Mouse (Mus musculus): ENCODE data around the gene Ifnl2.
"Not testable (repeated sequence)": the region's sequence is repeated elsewhere in the genome, so short reads cannot be mapped to it uniquely, and the experiment has no call there.

Ifnl2 gene

GRCm38 (mm10) chr7:28510405-28510974, at the start of gene Ifnl2:
Gene Ifnl2, minus strand, starts transcription at chr7:28510455.
- DNase-seq (ENCODE audit: extremely low spot score, low read depth, low spot score), result not testable (repeated sequence)

- DNase-seq (ENCODE audit: extremely low spot score, low read depth, low spot score), result no peak
Observed at GRCm38 (mm10) chr7:28558486-28558885, 48.2 kb upstream of the Ifnl2 start.

- DNase-seq (ENCODE audit: extremely low spot score, low read depth, low spot score), result no peak
Observed at GRCm38 (mm10) chr7:28557708-28558107, 47.5 kb upstream of the Ifnl2 start.

- DNase-seq (ENCODE audit: extremely low spot score, low read depth, low spot score), result no peak
Observed at GRCm38 (mm10) chr7:28557069-28557468, 46.8 kb upstream of the Ifnl2 start.

- no peak for DNase-seq (ENCODE audit: extremely low spot score, low read depth, low spot score)
Observed at GRCm38 (mm10) chr7:28555939-28556535, 45.8 kb upstream of the Ifnl2 start.

- no peak for DNase-seq (ENCODE audit: extremely low spot score, low read depth, low spot score)
Observed at GRCm38 (mm10) chr7:28553076-28553475, 42.8 kb upstream of the Ifnl2 start.

- DNase-seq (ENCODE audit: extremely low spot score, low read depth, low spot score), result no peak
Observed at GRCm38 (mm10) chr7:28547628-28548027, 37.4 kb upstream of the Ifnl2 start.

- DNase-seq (ENCODE audit: extremely low spot score, low read depth, low spot score), result no peak
Observed at GRCm38 (mm10) chr7:28547154-28547553, 36.9 kb upstream of the Ifnl2 start, which contains the start of gene Nccrp1. Gene Nccrp1, minus strand, starts transcription at chr7:28547254.

- no peak for DNase-seq (ENCODE audit: extremely low spot score, low read depth, low spot score)
Observed at GRCm38 (mm10) chr7:28546649-28547048, 36.4 kb upstream of the Ifnl2 start.

GRCm38 (mm10) chr7:28545891-28546210, 35.6 kb upstream of the Ifnl2 start:
- no peak for DNase-seq (ENCODE audit: extremely low spot score, low read depth, low spot score)

GRCm38 (mm10) chr7:28545048-28545890, 35.0 kb upstream of the Ifnl2 start:
- no peak for DNase-seq (ENCODE audit: extremely low spot score, low read depth, low spot score)

GRCm38 (mm10) chr7:28544051-28544601, 33.9 kb upstream of the Ifnl2 start:
- DNase-seq (ENCODE audit: extremely low spot score, low read depth, low spot score), result no peak

- no peak for DNase-seq (ENCODE audit: extremely low spot score, low read depth, low spot score)
Observed at GRCm38 (mm10) chr7:28540526-28540925, 30.3 kb upstream of the Ifnl2 start, which contains the start of gene Sycn. Gene Sycn, plus strand, starts transcription at chr7:28540885.

- DNase-seq (ENCODE audit: extremely low spot score, low read depth, low spot score), result not testable (repeated sequence)
Observed at GRCm38 (mm10) chr7:28538886-28539285, 28.6 kb upstream of the Ifnl2 start.

GRCm38 (mm10) chr7:28532005-28532404, 21.8 kb upstream of the Ifnl2 start:
- no peak for DNase-seq (ENCODE audit: extremely low spot score, low read depth, low spot score)

- DNase-seq (ENCODE audit: extremely low spot score, low read depth, low spot score), result peak; percentile 35
Observed at GRCm38 (mm10) chr7:28527922-28528719, 17.9 kb upstream of the Ifnl2 start.

- not testable (repeated sequence) for DNase-seq (ENCODE audit: extremely low spot score, low read depth, low spot score)
Observed at GRCm38 (mm10) chr7:28522536-28522935, 12.3 kb upstream of the Ifnl2 start, which contains the start of gene Ifnl3. Gene Ifnl3, plus strand, starts transcription at chr7:28522836.

- DNase-seq (ENCODE audit: extremely low spot score, low read depth, low spot score), result no peak
Observed at GRCm38 (mm10) chr7:28511441-28511840, 1.2 kb upstream of the Ifnl2 start.

- not testable (repeated sequence) for DNase-seq (ENCODE audit: extremely low spot score, low read depth, low spot score)
Observed at GRCm38 (mm10) chr7:28509121-28509520, 1.1 kb downstream of the Ifnl2 start.

GRCm38 (mm10) chr7:28505585-28505984, 4.7 kb downstream of the Ifnl2 start:
- no peak for DNase-seq (ENCODE audit: extremely low spot score, low read depth, low spot score)

- DNase-seq (ENCODE audit: extremely low spot score, low read depth, low spot score), result no peak
Observed at GRCm38 (mm10) chr7:28495426-28495825, 14.8 kb downstream of the Ifnl2 start.

Data from hindlimb bud, embryonic 11.5 days (tissue).